Mouse (Mus musculus) bone marrow, adult 2 months (tissue): ENCODE results near the gene Rad51d. TPM values are rescaled to one million over a fixed set of nuclear protein-coding genes. Genes with fewer than 3 reads are reported as not detected.

Experiments
- H3K27ac ChIP-seq: fragments of 200-500 bp; 2 replicates; pipeline ENCODE4 v1.5.1; 2012; ENCODE audit warnings: low read depth, mild to moderate bottlenecking, control low read depth, inconsistent platforms, low read length; ENCODE audit not compliant: control insufficient read depth, poor library complexity, insufficient read depth
- H3K4me1 ChIP-seq: fragments of 200-500 bp; 2 replicates; pipeline ENCODE4 v1.6.1; 2011; ENCODE audit warnings: low read length; ENCODE audit not compliant: control insufficient read depth, insufficient read depth
- H3K4me3 ChIP-seq: fragments of 200-500 bp; replicated peaks from 2 replicates; pipeline ENCODE3; 2011; ENCODE audit warnings: mild to moderate bottlenecking, low read depth, low read length, control low read depth; ENCODE audit not compliant: control insufficient read depth
- CTCF ChIP-seq: fragments of 200-500 bp; IDR thresholded peaks from 2 replicates; pipeline ENCODE4 v1.5.1; 2011; ENCODE audit warnings: low read length, control low read depth; ENCODE audit not compliant: control insufficient read depth, insufficient read depth
- POLR2A ChIP-seq: fragments of 200-500 bp; IDR thresholded peaks from 2 replicates; pipeline ENCODE4 v1.6.1; 2011; ENCODE audit warnings: low read depth, mild to moderate bottlenecking, control low read depth, low read length, borderline replicate concordance; ENCODE audit not compliant: control insufficient read depth
- WGBS: fragments of 180-500 bp; shearing (Covaris S2); methylation state at CpG from one replicate; pipeline ENCODE4 v1.1.7; 2018; 5-methylcytosine and 5-hydroxymethylcytosine counted together
- polyA plus RNA-seq: library from polyadenylated mRNA; stranded (reverse); fragments of >200 nt; gene quantifications from 2 replicates; pipeline ENCODE4 v1.2.4, GENCODE M21; 2011; ENCODE audit warnings: low replicate concordance; ENCODE audit not compliant: missing spikeins, insufficient read depth, insufficient read length

Rad51d gene
- polyA plus RNA-seq, 1 experiment: 9.8 TPM

DNA sequence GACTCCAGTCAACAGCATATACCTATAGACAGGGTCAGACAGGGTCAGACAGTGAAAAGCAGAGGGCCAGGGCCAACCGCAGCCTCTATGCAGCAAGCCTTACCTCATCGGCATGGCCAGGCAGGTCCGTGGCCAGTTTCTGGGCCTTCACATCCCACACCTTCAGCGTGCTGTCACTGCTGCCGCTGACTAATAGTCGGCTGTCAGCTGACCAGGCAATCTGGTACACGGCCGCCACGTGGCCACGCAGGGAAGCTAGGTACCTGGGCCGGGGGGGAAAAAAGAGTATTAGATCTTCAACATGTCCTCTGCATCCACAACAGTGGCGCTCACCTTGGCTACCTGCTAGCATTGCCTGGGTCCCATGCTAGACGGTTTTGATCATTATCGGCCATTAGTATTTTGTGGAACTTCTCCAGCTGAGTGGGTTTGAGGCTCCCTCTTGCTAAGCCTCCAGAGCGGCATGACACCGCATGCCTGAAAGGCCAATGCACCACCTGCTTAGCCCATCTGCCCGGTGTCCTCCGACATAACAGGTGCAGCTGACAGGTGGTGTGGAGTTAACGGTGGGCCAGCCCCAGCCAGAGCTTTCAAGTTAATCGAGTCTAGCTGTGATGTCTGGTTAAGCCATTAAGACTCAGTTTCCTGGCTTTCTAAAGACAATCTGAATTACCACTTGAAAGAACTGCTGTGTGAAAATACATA lies 11.3 kb upstream of the Rad51d start:
- no peaks in the 10 kb centered on the region for H3K4me1 ChIP-seq
- H3K4me3 ChIP-seq: no peak overlapping the region
- no peak overlapping the region for H3K27ac ChIP-seq
- TF ChIP-seq POLR2A: no peak
- no peak for TF ChIP-seq CTCF
- 91% methylated on average over 20 of the region's 20 CpGs for WGBS

DNA sequence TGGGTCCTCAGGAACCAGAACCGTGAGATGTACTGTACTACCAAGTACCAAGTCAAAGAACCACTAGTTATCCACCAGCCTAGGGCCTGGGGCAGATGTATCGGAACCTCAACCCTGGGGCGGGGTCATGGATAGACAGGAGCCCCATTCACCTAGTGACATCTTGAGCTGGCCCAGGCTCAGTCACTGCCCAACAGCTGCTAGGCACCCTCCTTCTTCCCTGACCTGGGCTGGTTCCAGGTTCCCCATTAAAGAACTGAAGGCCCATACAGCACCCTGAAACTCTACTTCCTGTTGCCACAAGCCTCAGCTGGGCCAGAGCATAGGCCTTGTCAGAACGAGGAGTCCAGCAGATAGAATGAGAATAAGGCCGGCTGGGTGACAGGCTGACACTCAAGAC lies 9.3 kb upstream of the Rad51d start:
- TF ChIP-seq CTCF (no peak), POLR2A (no peak)
- no peak overlapping the region for H3K27ac ChIP-seq
- WGBS: 77% methylated on average over 5 of the region's 5 CpGs
- H3K4me3 ChIP-seq: no peak overlapping the region
- no peaks in the 10 kb centered on the region for H3K4me1 ChIP-seq

DNA sequence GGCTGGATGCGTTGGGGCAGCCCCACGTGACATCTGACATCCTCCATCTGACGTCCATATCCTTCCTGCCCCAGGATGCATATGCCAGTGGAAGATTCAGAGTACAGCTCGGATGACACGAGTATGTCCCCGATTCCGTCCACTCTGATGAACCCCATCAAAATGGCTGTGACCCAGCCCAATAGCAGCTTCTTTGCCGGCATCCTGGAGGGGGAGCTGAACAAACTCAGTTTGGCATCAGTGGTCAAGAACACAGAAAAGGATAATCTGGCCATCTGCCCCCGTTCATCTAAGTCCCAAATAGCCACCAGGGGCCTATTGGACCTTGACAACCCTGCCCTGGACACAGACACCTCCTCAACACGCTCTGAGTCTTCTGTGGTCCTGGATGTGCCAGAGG lies 7.1 kb upstream of the Rad51d start:
- no peak for TF ChIP-seq POLR2A
- no peak for TF ChIP-seq CTCF
- WGBS: 78% methylated on average over 10 of the region's 10 CpGs
- Histone ChIP-seq H3K4me3 (no peak overlapping the region), H3K27ac (no peak overlapping the region), H3K4me1 (no peaks in the 10 kb centered on the region)

DNA sequence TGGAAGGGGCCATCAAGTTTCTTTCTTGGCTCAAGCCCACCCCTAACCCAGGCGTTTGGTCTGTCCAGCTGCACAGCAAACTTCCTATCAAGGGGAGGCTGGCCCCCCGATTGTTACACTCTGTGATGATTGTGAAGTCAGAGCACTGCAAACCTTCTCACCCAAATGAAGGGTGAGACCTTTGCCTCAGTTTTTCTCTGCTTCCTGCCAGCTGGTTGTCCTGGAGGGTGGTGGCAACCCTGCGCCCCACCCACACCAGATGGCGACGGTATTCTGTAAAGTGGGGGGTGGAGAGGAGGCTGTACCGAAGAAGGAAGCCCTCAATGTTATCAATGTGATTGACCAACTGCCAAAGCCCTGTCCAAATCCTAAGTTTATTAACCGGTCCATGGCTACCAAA lies 1.5 kb upstream of the Rad51d start, which contains the start of gene Fndc8:
TSS of gene Fndc8 (plus strand) at position 189 of the 400 bp plus-strand sequence.
- 42% methylated on average over 7 of the region's 7 CpGs for WGBS
- Histone ChIP-seq H3K4me3 (no peak within 1 kb of the TSS), H3K27ac (no peak within 1 kb of the TSS), H3K4me1 (no peaks in the 10 kb centered on the region)
- TF ChIP-seq POLR2A (no peak), CTCF (no peak)

DNA sequence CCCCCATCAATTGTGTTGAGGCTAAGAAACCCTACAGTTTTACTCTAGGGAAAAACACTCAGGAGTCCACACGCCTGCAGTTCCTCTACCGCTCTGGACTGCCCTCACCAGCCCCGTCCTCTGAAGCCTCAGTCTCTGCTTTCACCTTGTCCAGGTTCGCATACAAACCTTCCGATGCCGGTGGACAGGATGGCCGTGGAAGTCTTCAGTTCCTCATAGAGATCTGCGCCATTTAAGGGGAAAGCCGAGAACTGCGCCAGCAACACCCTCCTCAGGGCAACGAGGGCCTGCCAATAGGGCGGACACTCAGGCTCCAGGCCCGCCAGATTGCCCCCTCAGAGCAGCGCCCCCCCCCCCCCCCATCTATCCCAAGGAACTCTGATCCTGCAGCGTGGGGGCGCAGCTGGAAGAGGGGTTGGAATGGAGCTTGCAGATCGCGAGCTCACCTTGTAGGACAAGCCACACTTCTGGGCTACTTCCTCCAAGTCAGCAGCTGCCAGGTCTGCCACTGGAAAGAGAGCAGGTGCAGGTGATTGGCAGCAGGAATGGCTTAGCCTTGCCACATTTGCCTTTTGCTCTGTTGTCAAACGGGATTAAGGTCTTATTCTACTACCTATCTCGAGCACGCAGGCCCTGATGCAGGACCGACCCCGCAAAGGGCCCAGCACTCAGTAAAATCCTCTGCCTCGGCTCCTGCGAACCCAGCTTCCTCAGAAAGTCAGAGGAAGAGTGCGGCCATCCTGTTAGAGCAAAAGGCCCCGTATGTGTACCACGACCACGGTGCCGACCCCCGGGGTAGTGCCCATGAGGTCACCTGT lies 681 bp downstream of the Rad51d start:
- Histone ChIP-seq H3K27ac (peak overlapping the region; percentile 78), H3K4me3 (peak overlapping the region; percentile 86), H3K4me1 (no peaks in the 10 kb centered on the region)
- WGBS: under 1% methylated on average over 31 of the region's 31 CpGs
- no peak for TF ChIP-seq POLR2A

DNA sequence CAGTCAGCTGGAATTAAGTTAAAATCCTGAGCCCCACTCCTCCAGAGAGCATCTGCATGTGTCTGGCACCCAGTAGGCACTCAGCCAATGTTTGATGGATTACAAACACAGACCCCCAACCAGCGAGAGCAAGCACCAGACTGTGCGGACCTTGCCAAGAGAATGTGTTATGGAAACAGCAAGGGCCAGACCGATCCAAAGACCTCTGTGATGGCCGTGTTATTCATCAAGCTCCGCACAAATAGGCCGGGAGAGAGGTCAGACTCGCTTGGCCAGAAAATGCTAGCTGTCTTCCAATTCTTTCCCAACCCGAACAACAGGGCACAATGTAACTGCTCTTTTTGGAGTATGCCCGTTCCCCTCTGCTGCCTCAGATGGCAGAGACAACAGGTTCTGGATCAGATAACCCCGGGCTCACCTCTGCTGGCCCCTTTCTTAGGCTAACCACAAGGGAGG lies 1.9 kb downstream of the Rad51d start:
- H3K27ac ChIP-seq: no peak overlapping the region

DNA sequence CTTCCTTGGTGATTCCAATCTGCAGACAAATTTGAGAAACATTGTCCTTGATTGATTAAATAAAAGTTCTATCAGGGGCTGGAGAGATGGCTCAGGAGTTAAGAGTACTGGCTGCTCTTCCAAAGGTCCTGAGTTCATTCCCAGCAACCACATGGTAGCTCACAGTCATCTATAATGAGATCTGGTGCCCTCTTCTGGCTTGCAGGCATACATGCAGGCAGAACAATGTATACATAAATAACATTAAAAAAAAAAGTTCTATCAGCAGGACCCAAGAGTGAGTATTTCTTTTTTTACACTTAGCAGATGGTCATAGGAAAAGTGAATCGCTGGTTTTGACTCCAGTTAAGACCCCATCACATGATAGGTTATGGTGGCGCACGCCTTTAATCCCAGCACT lies 3.9 kb downstream of the Rad51d start:
- no peak overlapping the region for H3K27ac ChIP-seq
- TF ChIP-seq CTCF (0 out of 2 replicates have a peak, but pooled peaks have one; percentile 16), POLR2A (no peak)
- no peaks in the 10 kb centered on the region for H3K4me1 ChIP-seq
- no peak overlapping the region for H3K4me3 ChIP-seq
- WGBS: 81% methylated on average over 3 of the region's 3 CpGs

More for the DNA sequence above, 1.9 kb downstream of the Rad51d start:
- Histone ChIP-seq H3K4me1 (no peaks in the 10 kb centered on the region), H3K4me3 (no peak overlapping the region)
- TF ChIP-seq POLR2A (no peak), CTCF (no peak)
- 78% methylated on average over 10 of the region's 10 CpGs for WGBS

DNA sequence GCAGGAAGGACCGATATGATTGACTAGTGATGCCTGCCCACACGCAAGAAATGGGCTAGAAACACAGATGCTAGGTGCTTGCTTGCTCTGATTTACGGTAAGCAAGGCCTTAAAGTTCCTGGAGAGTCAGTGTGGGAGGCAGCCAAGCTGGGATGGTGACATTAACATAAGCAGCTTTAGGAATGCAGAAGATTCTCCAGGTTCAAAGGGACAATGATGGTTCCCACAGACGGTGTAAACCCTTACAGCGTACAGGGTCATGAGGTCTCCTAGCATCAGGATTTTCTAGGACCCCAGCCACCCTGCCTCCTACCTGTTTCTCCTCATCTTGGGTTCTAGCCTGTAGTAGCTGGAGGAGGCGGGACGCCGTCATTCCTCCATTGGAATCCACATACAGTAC lies 7.2 kb downstream of the Rad51d start:
- Histone ChIP-seq H3K27ac (no peak overlapping the region), H3K4me1 (peaks cover 3% of the 10 kb centered on the region), H3K4me3 (no peak overlapping the region)
- 90% methylated on average over 8 of the region's 8 CpGs for WGBS
- no peak for TF ChIP-seq POLR2A
- no peak for TF ChIP-seq CTCF
